Mouse (Mus musculus): ENCODE data around the gene Ror2. TPM values are rescaled to one million over a fixed set of nuclear protein-coding genes. Genes with fewer than 3 reads are reported as not detected.

Gene Ror2
- total RNA-seq, 2 experiments from 2014 or later, result 9.3 to 9.9 TPM

DNA sequence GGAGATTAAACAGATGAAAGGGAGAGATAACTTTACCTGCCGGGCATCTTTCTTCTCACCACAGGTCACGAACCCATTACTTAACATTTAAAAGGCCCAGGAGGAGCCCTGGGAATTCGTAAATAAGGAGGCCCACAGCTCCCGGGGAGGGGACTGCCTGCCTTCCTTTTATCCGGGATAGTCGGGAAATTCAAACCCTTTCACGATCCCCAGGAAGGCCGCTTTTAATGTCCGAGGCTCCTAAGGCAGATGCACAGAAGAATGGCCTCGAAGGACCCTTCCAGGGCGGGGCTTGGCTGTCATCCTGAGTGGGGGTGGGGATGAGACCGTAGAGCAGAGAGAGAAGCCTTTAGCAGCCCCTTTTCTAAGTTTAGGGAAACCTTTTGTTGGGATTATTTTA, 51.1 kb downstream of the Ror2 start:
- no peak for DNase-seq (ENCODE audit: low spot score in 2 of 2)

DNA sequence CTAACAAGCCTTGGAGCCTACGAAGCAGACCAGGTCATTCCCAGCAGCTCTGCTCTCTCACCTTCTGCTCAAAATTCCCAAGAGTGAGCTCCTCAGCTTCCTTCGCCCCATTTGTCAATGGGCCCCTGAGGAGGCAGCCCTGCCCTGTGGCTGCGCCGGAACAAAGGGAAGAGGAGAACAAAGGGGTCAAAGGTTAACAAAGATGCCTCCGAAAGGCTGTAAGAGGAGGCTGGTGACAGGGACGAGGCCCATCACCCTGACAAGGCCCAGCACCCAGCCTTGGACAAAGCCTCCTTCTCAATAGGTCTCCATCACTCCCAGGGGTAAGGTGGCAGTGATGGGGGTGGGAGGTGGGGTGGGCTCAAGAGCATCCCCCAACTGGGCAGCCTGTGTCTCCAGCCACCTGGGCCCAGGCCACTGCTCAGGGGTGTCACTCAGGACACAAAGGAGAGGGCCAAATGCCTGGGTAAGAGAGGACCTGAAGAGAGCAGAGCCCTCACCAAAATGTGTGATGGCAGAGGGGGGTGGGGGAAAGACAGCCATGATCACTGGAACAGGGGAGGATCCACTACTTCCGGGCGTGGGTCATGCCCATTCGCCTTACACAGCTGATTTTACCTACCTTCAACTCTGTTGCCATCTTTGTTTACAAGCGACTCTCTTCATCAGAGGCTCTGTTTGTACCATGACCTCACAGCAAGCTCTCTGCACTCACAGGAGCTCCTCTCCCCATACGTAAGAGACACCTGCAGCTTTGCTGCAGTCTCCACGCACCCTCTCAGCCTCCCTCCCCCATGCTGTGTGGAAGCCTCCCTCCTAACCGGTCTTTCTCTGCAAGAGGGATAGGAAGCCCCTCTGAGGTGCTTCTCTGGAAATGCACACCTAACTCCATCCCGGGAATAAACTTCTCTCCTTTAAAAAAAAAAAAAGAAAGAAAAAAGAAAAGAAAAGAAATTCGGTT, 51.8 kb downstream of the Ror2 start:
- DNase-seq (ENCODE audit: low spot score in 2 of 2), result no peak

- DNase-seq (ENCODE audit: low spot score in 2 of 2), result peak in 1 of 2 experiments; percentile 63
Observed at GRCm38 (mm10) chr13:53233381-53233780, 52.5 kb downstream of the Ror2 start.

DNA sequence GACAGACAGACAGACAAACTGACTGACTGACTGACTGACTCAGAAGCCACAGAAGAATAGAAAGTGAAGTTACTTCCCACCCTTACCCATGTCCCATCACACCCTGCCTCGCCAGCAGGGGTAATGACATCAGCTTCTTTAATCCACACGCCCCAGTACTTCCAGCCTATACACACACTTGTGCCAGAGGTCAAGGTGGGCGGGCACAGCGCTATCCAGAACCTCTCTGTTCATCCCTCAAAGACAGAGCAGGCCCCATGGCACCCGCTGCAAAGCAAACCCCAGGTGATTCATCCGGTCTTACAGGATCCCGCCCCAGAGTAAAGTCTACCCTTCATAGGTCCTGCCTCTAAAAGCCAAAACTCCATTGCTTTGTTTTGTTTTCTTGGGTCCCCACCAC, 53.5 kb downstream of the Ror2 start:
- DNase-seq (ENCODE audit: low spot score in 2 of 2), result no peak

DNA sequence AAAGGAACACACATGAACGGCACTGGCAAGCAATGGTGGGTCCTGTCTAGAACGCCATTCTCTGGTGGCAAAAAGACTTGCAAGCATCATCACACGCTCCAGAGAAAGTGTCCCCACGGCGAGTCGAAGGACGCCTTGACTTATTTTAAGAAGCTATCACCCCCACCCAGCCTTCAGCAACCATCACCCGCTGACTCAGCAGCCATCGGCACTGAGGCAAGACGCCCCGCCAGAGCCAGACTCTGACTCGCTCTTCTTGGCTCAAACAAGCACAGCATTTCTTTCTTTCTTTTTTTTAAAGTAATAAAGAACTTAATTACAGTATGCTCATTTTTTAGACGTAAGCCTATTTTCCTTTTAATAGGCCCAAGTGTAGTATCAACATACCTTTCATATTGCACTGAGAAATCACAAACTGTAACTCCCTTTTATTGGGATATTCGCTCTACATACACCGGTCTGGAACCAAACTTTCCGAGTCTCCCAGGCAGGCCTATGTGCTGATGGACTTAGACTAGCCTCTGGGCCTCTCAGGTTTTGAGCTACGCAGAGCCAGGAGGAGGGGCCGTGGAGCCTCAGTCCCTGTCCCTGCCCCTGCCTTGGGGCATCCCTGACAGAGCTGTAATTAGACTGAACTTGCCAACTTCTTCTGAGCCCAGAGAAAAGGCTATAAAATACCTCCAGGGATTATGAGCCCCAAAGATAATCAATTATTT, 55.3 kb downstream of the Ror2 start:
- DNase-seq (ENCODE audit: low spot score in 2 of 2), result peak in 1 of 2 experiments; percentile 47

GRCm38 (mm10) chr13:53227019-53227418, 58.9 kb downstream of the Ror2 start:
- no peak for DNase-seq (ENCODE audit: low spot score in 2 of 2)

DNA sequence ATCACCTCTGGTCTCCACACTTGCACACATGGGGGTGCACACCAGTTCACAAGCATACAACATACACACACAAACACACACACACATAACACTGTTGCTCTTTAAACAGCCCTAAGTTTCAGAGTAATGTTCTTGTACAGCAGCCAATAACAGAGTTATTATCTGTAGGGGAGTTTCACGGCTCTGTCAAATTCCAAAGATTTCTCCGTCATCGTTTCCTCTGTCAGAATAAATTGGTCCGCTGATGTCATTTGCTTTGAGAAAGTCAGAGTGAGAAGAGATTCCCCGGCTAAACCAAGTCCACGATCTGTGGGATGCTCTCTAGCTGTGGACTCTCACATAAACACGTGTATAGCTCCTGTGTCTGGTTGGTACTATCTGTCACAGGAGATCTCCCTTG, 59.5 kb downstream of the Ror2 start:
- DNase-seq (ENCODE audit: low spot score in 2 of 2), result no peak

DNA sequence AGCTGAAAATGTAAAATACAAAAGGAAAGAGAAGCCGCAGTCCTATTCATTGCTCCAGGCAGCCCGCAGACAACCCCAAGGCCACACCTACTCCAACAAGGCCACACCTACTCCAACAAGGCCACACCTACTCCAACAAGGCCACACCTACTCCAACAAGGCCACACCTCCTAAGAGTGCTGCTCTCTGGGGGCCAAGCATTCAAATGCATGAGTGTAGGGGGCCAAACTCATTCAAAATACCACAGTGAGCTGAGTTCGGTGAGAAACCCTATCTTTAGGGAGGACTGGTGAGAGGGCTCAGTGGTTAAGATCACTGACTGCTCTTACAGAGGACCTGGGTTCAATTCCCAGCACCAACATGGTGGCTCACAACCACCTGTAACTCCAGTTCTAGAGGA, 60.0 kb downstream of the Ror2 start:
- no peak for DNase-seq (ENCODE audit: low spot score in 2 of 2)

DNA sequence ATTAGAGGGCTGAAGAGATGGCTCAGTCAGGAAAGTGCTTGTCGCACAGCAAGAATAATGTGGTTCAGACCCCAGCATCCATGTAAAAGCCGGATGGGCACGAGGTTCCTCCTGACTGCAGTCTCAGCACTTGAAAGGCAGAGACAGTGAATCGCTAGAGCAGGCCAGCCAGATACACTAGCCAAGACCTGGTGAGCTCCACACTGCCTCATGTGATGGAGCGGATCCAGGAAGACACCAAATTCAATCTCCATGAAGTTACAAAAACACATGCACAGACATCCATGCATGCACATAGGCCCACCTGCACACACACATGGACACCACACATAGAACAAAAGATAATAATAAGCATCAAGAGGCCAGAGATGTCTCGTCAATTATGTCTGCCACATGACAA, 64.7 kb downstream of the Ror2 start:
- no peak for DNase-seq (ENCODE audit: low spot score in 2 of 2)

DNA sequence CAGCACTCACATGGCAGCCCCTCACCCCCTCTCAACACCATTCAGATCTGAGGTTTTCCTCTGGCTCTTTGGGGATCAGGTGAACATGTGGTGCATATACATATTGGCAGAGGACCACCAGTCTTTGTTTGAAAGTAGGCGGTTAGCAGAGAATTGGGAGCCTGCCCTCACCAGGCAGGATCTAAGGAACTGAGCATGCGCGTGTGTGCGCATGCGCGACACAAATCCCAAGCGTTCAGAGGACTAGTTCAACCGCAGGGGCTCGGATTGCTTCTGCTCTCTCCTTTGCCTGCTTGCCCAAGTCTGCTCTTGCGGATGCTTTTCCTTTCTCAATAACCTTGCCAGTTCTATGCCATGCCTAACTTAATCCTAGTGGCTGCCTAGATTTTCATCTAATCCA, 66.0 kb downstream of the Ror2 start:
- no peak for DNase-seq (ENCODE audit: low spot score in 2 of 2)

DNA sequence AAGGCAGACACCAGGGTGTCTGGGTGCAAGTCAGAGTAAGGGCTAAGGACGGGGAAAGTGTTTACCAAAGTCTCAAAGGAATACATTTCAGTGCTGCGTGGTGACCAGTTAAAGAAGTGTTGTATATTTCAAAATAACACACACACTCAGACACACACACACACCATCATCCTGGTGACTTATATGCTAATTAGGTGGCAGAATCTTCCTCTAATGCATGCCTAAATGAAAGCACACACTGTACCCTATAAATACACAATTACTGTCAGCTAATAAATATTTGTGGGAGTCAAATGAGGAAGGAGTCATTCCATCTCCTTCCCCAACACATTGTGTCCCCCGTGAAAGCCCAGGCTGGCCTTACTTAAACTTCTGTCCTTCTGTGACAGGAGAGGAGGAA, 66.5 kb downstream of the Ror2 start:
- no peak for DNase-seq (ENCODE audit: low spot score in 2 of 2)

DNA sequence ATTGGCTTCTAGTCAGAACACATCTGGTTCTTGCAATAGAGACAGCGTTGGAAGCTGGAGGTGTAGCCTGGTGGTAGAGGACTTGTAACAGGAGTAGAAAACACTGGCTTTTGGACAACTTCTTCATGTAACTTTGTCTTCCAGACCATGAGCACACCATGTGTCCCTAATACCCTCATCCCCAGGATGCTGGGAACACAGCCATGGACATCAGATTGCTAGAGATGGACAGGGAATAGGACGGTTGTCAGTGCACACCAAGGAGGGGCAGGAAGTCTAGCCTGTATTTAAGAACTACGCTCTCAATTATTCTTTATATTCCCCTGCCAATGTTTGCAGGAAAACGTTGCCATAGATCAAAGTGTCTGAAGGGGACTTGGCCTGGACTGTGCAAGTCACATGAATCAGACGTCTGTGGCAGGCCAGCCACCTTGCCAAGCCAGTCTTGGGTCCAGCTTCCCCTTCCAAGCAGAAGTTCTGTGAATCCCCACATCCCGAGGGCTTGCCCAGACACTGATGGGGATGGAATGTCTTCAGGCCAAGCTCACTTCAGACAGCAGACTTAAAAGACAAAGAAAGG, 68.4 kb downstream of the Ror2 start:
- no peak for DNase-seq (ENCODE audit: low spot score in 2 of 2)

DNA sequence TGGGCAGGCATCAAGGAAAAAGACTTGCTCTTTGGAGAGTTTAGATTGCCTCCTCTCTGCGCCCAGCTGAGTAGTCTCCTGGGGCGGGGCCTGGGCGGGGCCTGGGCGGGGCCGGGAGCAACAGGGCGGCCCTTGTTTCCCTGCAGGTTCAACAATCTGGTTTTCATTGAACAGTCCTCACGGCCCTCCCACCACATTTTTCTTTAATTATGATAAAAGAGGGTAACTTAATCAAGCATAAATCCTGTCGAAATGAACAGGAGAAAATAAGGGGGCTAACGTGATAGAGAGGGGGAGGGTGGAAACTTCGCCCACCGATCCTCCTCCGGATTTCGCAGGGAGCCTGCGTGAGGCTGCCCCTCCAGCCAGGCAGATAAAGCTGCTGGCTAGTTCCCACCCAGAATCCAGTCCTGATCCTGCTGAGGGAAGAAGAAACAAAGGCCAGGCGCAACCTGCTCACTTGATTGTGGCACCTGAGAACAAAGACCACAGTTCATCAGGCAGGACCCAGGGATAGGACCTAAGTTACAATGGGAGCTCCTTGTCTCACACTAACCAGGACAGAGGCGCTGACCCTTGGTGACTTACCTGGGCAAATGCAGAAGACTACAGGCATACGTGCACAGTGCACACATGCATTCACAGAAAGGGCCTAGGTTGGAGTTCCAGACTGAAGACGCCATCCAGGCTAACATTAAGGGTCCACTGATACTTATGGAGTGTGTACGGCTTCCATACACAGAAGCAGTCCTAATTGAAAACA, 73.8 kb downstream of the Ror2 start:
- no peak for DNase-seq (ENCODE audit: low spot score in 2 of 2)

- DNase-seq (ENCODE audit: low spot score in 2 of 2), result no peak
Observed at GRCm38 (mm10) chr13:53208556-53208955, 77.4 kb downstream of the Ror2 start.

- DNase-seq (ENCODE audit: low spot score in 2 of 2), result peak; percentile 49 to 67
Observed at GRCm38 (mm10) chr13:53205128-53205911, 80.6 kb downstream of the Ror2 start.

DNA sequence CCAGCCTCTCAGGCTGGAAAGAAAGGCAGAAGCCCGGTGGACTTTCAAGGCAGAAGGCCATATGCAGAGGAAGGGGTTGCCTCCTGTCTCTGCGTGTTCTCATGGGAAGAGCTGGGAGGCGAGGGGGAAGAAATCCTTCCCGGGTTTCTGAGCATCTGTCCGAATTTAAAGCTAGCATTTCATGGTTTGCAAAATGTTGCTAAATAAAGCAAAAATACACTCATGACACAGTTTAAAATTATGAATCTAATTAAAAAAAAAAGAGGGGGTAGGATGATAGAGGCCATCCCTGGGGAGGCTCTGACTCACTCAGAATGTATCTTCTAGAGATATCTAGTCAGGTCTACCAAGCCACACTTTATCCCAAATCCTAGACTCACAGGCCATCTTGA, 83.5 kb downstream of the Ror2 start:
- no peak for DNase-seq (ENCODE audit: low spot score in 2 of 2)

GRCm38 (mm10) chr13:53201628-53202438, 84.1 kb downstream of the Ror2 start:
- peak; percentile 33 to 69 for DNase-seq (ENCODE audit: low spot score in 2 of 2)

- no peak for DNase-seq (ENCODE audit: low spot score in 2 of 2)
Observed at GRCm38 (mm10) chr13:53200121-53200520, 85.8 kb downstream of the Ror2 start.

GRCm38 (mm10) chr13:53199262-53199661, 86.7 kb downstream of the Ror2 start:
- no peak for DNase-seq (ENCODE audit: low spot score in 2 of 2)

GRCm38 (mm10) chr13:53196690-53197089, 89.2 kb downstream of the Ror2 start:
- DNase-seq (ENCODE audit: low spot score in 2 of 2), result no peak
